Mouse (Mus musculus) embryonic fibroblast, embryonic 13.5 days (primary cell): ENCODE data around the gene Zfp704.

Experiments used
- CTCF ChIP-seq: IDR thresholded peaks from 2 replicates; pipeline ENCODE4 v1.5.1; 2011; ENCODE audit warnings: mild to moderate bottlenecking, control low read depth, low read length, moderate library complexity, borderline replicate concordance; ENCODE audit not compliant: insufficient read depth
- POLR2A ChIP-seq: IDR thresholded peaks from 2 replicates; pipeline ENCODE4 v1.6.1; 2011; ENCODE audit warnings: low read depth, mild to moderate bottlenecking, control low read depth, low read length, moderate library complexity

DNA sequence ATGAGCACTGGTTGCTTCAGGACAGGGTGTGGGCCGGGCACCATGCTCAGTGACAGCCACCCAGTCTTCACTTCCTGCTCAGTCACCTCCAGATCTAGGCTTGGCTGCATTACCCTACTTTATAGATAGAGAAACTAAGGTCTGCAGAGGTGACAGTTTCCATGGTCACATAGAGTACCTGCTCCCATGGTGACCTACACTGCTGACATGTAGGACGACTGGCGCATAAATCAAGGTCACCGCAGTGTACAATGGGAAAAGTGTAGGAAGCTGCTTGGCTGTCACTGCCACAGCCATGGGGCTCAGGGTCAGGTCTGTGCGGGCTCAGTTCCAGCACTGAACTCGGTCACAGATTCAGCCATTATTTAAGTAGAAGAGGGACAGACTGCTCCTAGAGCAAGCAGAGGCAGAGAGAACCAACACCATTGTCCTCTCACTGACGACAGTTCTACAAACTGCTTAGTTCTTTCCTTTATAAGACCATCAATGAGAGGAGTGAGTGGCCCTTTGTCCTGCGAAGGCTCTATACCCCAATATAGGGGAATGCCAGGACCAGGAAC is 109.8 kb downstream of the Zfp704 start:
- no peak for TF ChIP-seq POLR2A
- no peak for TF ChIP-seq CTCF
